Mouse (Mus musculus) erythroblast, embryonic 14.5 days (primary cell): Measurements from ENCODE around the gene Pawr. TPM values are rescaled to one million over a fixed set of nuclear protein-coding genes. Genes with fewer than 3 reads are reported as not detected.

Source experiments
- H3K27me3 ChIP-seq: 2 replicates; pipeline ENCODE4 v1.6.1; 2012; ENCODE audit warnings: inconsistent platforms; ENCODE audit not compliant: control insufficient read depth
- H3K36me3 ChIP-seq: 2 replicates; pipeline ENCODE4 v1.6.1; 2012; ENCODE audit warnings: mild to moderate bottlenecking, inconsistent platforms; ENCODE audit not compliant: control insufficient read depth
- H3K4me1 ChIP-seq: 2 replicates; pipeline ENCODE4 v1.6.1; 2012; ENCODE audit warnings: inconsistent platforms; ENCODE audit not compliant: control insufficient read depth
- H3K4me3 ChIP-seq: replicated peaks from 2 replicates; pipeline ENCODE3; 2012; ENCODE audit warnings: moderate library complexity, mild to moderate bottlenecking, inconsistent platforms
- H3K9me3 ChIP-seq: 2 replicates; pipeline ENCODE4 v1.6.1; 2012; ENCODE audit warnings: low read length, inconsistent platforms, mixed read lengths; ENCODE audit not compliant: control insufficient read depth
- GATA1 ChIP-seq: IDR thresholded peaks from 2 replicates; pipeline ENCODE4 v1.6.1; 2012; ENCODE audit warnings: low read length, inconsistent platforms, mixed read lengths
- TAL1 ChIP-seq: IDR thresholded peaks from 3 replicates; pipeline ENCODE4 v1.6.1; 2012; ENCODE audit warnings: low read length, inconsistent platforms, mixed read lengths
- polyA plus RNA-seq: library from polyadenylated mRNA; stranded (reverse); fragments of >175 nt; gene quantifications from 2 replicates; pipeline ENCODE4 v1.2.3, GENCODE M21; 2012

The Pawr gene
- polyA plus RNA-seq, 1 experiment, result 0.75 TPM

- Histone ChIP-seq H3K4me1 (peaks cover 25% of the 10 kb centered on the region), H3K36me3 (peaks cover 40% of the 10 kb centered on the region)
Measured at GRCm38 (mm10) chr10:108389927-108390287, 58.0 kb downstream of the Pawr start.

GRCm38 (mm10) chr10:108391370-108391902 lies 59.5 kb downstream of the Pawr start:
- peaks cover 32% of the 10 kb centered on the region for H3K36me3 ChIP-seq
- H3K4me3 ChIP-seq, result no peak overlapping the region
- TF ChIP-seq TAL1 (no peak), GATA1 (no peak)
- no peaks in the 10 kb centered on the region for H3K9me3 ChIP-seq
- H3K4me1 ChIP-seq, result peaks cover 39% of the 10 kb centered on the region
- H3K27me3 ChIP-seq, result no peaks in the 10 kb centered on the region

More at GRCm38 (mm10) chr10:108389927-108390287, 58.0 kb downstream of the Pawr start:
- H3K9me3 ChIP-seq, result no peaks in the 10 kb centered on the region
- TF ChIP-seq TAL1 (no peak), GATA1 (no peak)
- H3K27me3 ChIP-seq, result no peaks in the 10 kb centered on the region
- no peak overlapping the region for H3K4me3 ChIP-seq

- Histone ChIP-seq H3K27me3 (no peaks in the 10 kb centered on the region), H3K36me3 (peaks cover 26% of the 10 kb centered on the region), H3K4me1 (peaks cover 41% of the 10 kb centered on the region), H3K9me3 (no peaks in the 10 kb centered on the region), H3K4me3 (no peak overlapping the region)
- TF ChIP-seq GATA1, result no peak
- TF ChIP-seq TAL1, result no peak
Measured at GRCm38 (mm10) chr10:108392151-108392550, 60.2 kb downstream of the Pawr start.

GRCm38 (mm10) chr10:108394306-108394705 lies 62.4 kb downstream of the Pawr start:
- no peaks in the 10 kb centered on the region for H3K9me3 ChIP-seq
- H3K36me3 ChIP-seq, result peaks cover 26% of the 10 kb centered on the region
- H3K4me3 ChIP-seq, result no peak overlapping the region
- H3K27me3 ChIP-seq, result no peaks in the 10 kb centered on the region
- TF ChIP-seq GATA1 (peak; percentile 31; the same call in 1 of the 2 replicates), TAL1 (no peak)
- H3K4me1 ChIP-seq, result peaks cover 39% of the 10 kb centered on the region

- Histone ChIP-seq H3K27me3 (no peaks in the 10 kb centered on the region), H3K4me3 (peak overlapping the region; percentile 36), H3K36me3 (peaks cover 27% of the 10 kb centered on the region), H3K4me1 (peaks cover 36% of the 10 kb centered on the region), H3K9me3 (no peaks in the 10 kb centered on the region)
- no peak for TF ChIP-seq GATA1
- 0 out of 3 replicates have a peak, but pooled peaks have one; percentile 17 for TF ChIP-seq TAL1
Measured at GRCm38 (mm10) chr10:108395229-108395628, 63.3 kb downstream of the Pawr start.

- Histone ChIP-seq H3K4me1 (peaks cover 36% of the 10 kb centered on the region), H3K36me3 (peaks cover 25% of the 10 kb centered on the region), H3K9me3 (no peaks in the 10 kb centered on the region), H3K27me3 (no peaks in the 10 kb centered on the region), H3K4me3 (peak overlapping the region; percentile 34)
- TF ChIP-seq GATA1 (no peak), TAL1 (no peak)
Measured at GRCm38 (mm10) chr10:108395647-108396046, 63.7 kb downstream of the Pawr start.

- Histone ChIP-seq H3K36me3 (peaks cover 36% of the 10 kb centered on the region), H3K4me3 (no peak overlapping the region), H3K9me3 (no peaks in the 10 kb centered on the region), H3K4me1 (peaks cover 20% of the 10 kb centered on the region), H3K27me3 (no peaks in the 10 kb centered on the region)
- TF ChIP-seq TAL1, result no peak
- TF ChIP-seq GATA1, result no peak
Measured at GRCm38 (mm10) chr10:108402751-108403150, 70.8 kb downstream of the Pawr start.

- Histone ChIP-seq H3K27me3 (no peaks in the 10 kb centered on the region), H3K4me1 (peaks cover 23% of the 10 kb centered on the region), H3K36me3 (peaks cover 34% of the 10 kb centered on the region), H3K4me3 (no peak overlapping the region), H3K9me3 (no peaks in the 10 kb centered on the region)
- TF ChIP-seq GATA1 (no peak), TAL1 (no peak)
Measured at GRCm38 (mm10) chr10:108403366-108403865, 71.5 kb downstream of the Pawr start.

- no peaks in the 10 kb centered on the region for H3K27me3 ChIP-seq
- H3K9me3 ChIP-seq, result no peaks in the 10 kb centered on the region
- peaks cover 23% of the 10 kb centered on the region for H3K4me1 ChIP-seq
- TF ChIP-seq TAL1 (no peak), GATA1 (no peak)
- no peak overlapping the region for H3K4me3 ChIP-seq
- H3K36me3 ChIP-seq, result peaks cover 32% of the 10 kb centered on the region
Measured at GRCm38 (mm10) chr10:108404087-108404486, 72.2 kb downstream of the Pawr start.

- peaks cover 39% of the 10 kb centered on the region for H3K36me3 ChIP-seq
- TF ChIP-seq GATA1, result no peak
- no peak for TF ChIP-seq TAL1
Measured at GRCm38 (mm10) chr10:108405076-108405475, 73.2 kb downstream of the Pawr start.

More at GRCm38 (mm10) chr10:108405076-108405475, 73.2 kb downstream of the Pawr start:
- Histone ChIP-seq H3K9me3 (no peaks in the 10 kb centered on the region), H3K27me3 (no peaks in the 10 kb centered on the region), H3K4me1 (peaks cover 23% of the 10 kb centered on the region), H3K4me3 (no peak overlapping the region)
